Mouse (Mus musculus): ENCODE measurements around the gene Cdk15.

GRCm38 (mm10) chr1:59361966-59362365, 105.3 kb downstream of the Cdk15 start:
- TF ChIP-seq GATA1 (IDR thresholded peaks at IDR 0.05; ENCODE audit: borderline replicate concordance, low read length) = no peak
- no peak for TF ChIP-seq FLI1 (IDR thresholded peaks at IDR 0.05; ENCODE audit: low read length)

Data from megakaryocyte, embryonic 14.5 days (primary cell).